Mouse (Mus musculus): Measurements from ENCODE around the gene Csad. TPM values are rescaled to one million over a fixed set of nuclear protein-coding genes. Genes with fewer than 3 reads are reported as not detected.

Gene Csad
- polyA plus RNA-seq, 1 experiment = 60.4 TPM

DNA sequence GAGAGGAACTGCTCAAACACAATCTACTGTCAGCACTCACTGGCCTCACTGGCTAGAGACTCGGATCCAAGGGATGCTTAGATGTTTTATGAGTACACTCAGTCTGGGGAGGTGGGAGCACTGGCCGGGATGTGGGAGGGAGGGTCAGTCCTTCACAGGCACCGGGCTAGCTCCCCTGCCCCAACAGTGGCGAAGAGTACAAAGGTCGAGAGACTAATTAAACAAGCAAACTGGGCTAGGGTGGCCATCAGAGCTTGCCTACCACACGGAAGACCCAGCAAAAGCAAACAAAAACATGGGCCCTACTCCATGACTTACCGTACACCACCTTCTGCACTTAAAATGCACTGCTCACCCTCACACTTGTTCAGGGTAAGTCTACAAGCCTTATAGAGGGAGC is 12.8 kb downstream of the Csad start:
- Histone ChIP-seq H3K4me1 (ENCODE audit: control insufficient read depth, insufficient read depth, low read length) (peaks cover 37% of the 10 kb centered on the region), H3K27ac (ENCODE audit: insufficient read depth, low read depth, low read length) (no peak overlapping the region), H3K4me3 (ENCODE audit: insufficient read depth, low read length) (no peak overlapping the region)
- TF ChIP-seq POLR2A (IDR thresholded peaks at IDR 0.05; ENCODE audit: borderline replicate concordance, low read depth, low read length) = no peak
- TF ChIP-seq CTCF (IDR thresholded peaks at IDR 0.05; ENCODE audit: low read depth, low read length) = no peak

GRCm38 (mm10) chr15:102188883-102189282 is 15.6 kb downstream of the Csad start:
- H3K4me3 ChIP-seq (ENCODE audit: insufficient read depth, low read length) = no peak overlapping the region
- no peak overlapping the region for H3K27ac ChIP-seq (ENCODE audit: insufficient read depth, low read depth, low read length)
- peaks cover 21% of the 10 kb centered on the region for H3K4me1 ChIP-seq (ENCODE audit: control insufficient read depth, insufficient read depth, low read length)
- TF ChIP-seq CTCF (IDR thresholded peaks at IDR 0.05; ENCODE audit: low read depth, low read length) = no peak
- no peak for TF ChIP-seq POLR2A (IDR thresholded peaks at IDR 0.05; ENCODE audit: borderline replicate concordance, low read depth, low read length)

GRCm38 (mm10) chr15:102188096-102188495 is 16.4 kb downstream of the Csad start:
- TF ChIP-seq POLR2A (IDR thresholded peaks at IDR 0.05; ENCODE audit: borderline replicate concordance, low read depth, low read length) = no peak
- no peak for TF ChIP-seq CTCF (IDR thresholded peaks at IDR 0.05; ENCODE audit: low read depth, low read length)
- Histone ChIP-seq H3K4me3 (ENCODE audit: insufficient read depth, low read length) (no peak overlapping the region), H3K4me1 (ENCODE audit: control insufficient read depth, insufficient read depth, low read length) (peaks cover 16% of the 10 kb centered on the region), H3K27ac (ENCODE audit: insufficient read depth, low read depth, low read length) (no peak overlapping the region)

GRCm38 (mm10) chr15:102186239-102186638 is 18.3 kb downstream of the Csad start:
- H3K27ac ChIP-seq (ENCODE audit: insufficient read depth, low read depth, low read length) = no peak overlapping the region
- TF ChIP-seq CTCF (IDR thresholded peaks at IDR 0.05; ENCODE audit: low read depth, low read length) = no peak
- no peak for TF ChIP-seq POLR2A (IDR thresholded peaks at IDR 0.05; ENCODE audit: borderline replicate concordance, low read depth, low read length)
- peaks cover 2% of the 10 kb centered on the region for H3K4me1 ChIP-seq (ENCODE audit: control insufficient read depth, insufficient read depth, low read length)
- H3K4me3 ChIP-seq (ENCODE audit: insufficient read depth, low read length) = no peak overlapping the region

GRCm38 (mm10) chr15:102183076-102183475 is 21.4 kb downstream of the Csad start:
- TF ChIP-seq POLR2A (IDR thresholded peaks at IDR 0.05; ENCODE audit: borderline replicate concordance, low read depth, low read length) (no peak), CTCF (IDR thresholded peaks at IDR 0.05; ENCODE audit: low read depth, low read length) (no peak)
- no peak overlapping the region for H3K4me3 ChIP-seq (ENCODE audit: insufficient read depth, low read length)
- H3K4me1 ChIP-seq (ENCODE audit: control insufficient read depth, insufficient read depth, low read length) = no peaks in the 10 kb centered on the region
- no peak overlapping the region for H3K27ac ChIP-seq (ENCODE audit: insufficient read depth, low read depth, low read length)

DNA sequence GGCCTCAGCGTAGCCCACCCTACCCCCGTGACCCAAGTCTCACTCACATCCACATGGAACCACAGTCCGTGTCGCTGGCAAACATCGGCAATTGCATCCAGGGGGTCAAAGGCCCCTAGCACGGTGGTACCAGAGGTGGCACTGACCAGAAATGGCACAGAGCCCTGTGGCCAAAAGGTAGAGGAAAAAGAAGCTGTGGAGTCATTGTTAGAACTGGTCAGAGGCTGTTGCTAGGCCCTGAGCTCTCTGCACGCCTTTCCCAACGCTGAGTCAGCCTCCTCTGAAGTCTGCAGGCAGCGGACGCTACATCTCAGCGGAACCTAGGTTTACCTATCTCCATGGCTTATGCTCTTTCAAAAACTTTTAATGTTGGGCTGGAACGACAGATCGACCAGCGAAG is 24.6 kb downstream of the Csad start:
- Histone ChIP-seq H3K4me3 (ENCODE audit: insufficient read depth, low read length) (no peak overlapping the region), H3K27ac (ENCODE audit: insufficient read depth, low read depth, low read length) (no peak overlapping the region), H3K4me1 (ENCODE audit: control insufficient read depth, insufficient read depth, low read length) (no peaks in the 10 kb centered on the region)
- TF ChIP-seq CTCF (IDR thresholded peaks at IDR 0.05; ENCODE audit: low read depth, low read length) (no peak), POLR2A (IDR thresholded peaks at IDR 0.05; ENCODE audit: borderline replicate concordance, low read depth, low read length) (no peak)

DNA sequence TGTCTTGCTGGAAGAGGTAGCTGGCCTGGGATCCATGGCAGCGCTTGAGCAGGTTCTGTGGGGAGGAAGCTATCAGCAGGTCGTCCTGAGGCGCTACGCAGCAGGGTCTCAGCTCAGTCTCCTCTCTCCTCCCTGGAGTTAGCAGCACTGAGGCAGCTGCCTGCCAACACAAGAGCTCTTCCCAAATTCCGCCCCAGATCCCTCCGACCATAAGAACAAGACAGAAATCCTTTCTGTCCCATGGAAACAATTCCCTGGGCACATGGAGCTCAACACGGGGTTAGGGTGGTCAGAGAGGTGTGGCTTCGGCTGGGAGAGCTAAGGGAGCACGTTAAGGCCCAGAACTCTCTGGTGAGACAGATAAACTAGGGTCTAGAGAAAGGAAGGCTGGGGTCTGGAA is 25.4 kb downstream of the Csad start:
- TF ChIP-seq CTCF (IDR thresholded peaks at IDR 0.05; ENCODE audit: low read depth, low read length) (no peak), POLR2A (IDR thresholded peaks at IDR 0.05; ENCODE audit: borderline replicate concordance, low read depth, low read length) (no peak)
- no peak overlapping the region for H3K27ac ChIP-seq (ENCODE audit: insufficient read depth, low read depth, low read length)
- H3K4me3 ChIP-seq (ENCODE audit: insufficient read depth, low read length) = no peak overlapping the region
- H3K4me1 ChIP-seq (ENCODE audit: control insufficient read depth, insufficient read depth, low read length) = no peaks in the 10 kb centered on the region

GRCm38 (mm10) chr15:102178279-102178678 is 26.2 kb downstream of the Csad start:
- no peaks in the 10 kb centered on the region for H3K4me1 ChIP-seq (ENCODE audit: control insufficient read depth, insufficient read depth, low read length)
- peak; percentile 96 for TF ChIP-seq CTCF (IDR thresholded peaks at IDR 0.05; ENCODE audit: low read depth, low read length)
- no peak for TF ChIP-seq POLR2A (IDR thresholded peaks at IDR 0.05; ENCODE audit: borderline replicate concordance, low read depth, low read length)
- no peak overlapping the region for H3K4me3 ChIP-seq (ENCODE audit: insufficient read depth, low read length)
- H3K27ac ChIP-seq (ENCODE audit: insufficient read depth, low read depth, low read length) = no peak overlapping the region

- H3K27ac ChIP-seq (ENCODE audit: insufficient read depth, low read depth, low read length) = no peak overlapping the region
- no peak overlapping the region for H3K4me3 ChIP-seq (ENCODE audit: insufficient read depth, low read length)
- no peaks in the 10 kb centered on the region for H3K4me1 ChIP-seq (ENCODE audit: control insufficient read depth, insufficient read depth, low read length)
- TF ChIP-seq CTCF (IDR thresholded peaks at IDR 0.05; ENCODE audit: low read depth, low read length) (no peak), POLR2A (IDR thresholded peaks at IDR 0.05; ENCODE audit: borderline replicate concordance, low read depth, low read length) (no peak)
Measured at GRCm38 (mm10) chr15:102177417-102177816, 27.1 kb downstream of the Csad start.

GRCm38 (mm10) chr15:102176571-102177316 is 27.8 kb downstream of the Csad start:
- no peaks in the 10 kb centered on the region for H3K4me1 ChIP-seq (ENCODE audit: control insufficient read depth, insufficient read depth, low read length)
- no peak overlapping the region for H3K27ac ChIP-seq (ENCODE audit: insufficient read depth, low read depth, low read length)
- no peak for TF ChIP-seq POLR2A (IDR thresholded peaks at IDR 0.05; ENCODE audit: borderline replicate concordance, low read depth, low read length)
- TF ChIP-seq CTCF (IDR thresholded peaks at IDR 0.05; ENCODE audit: low read depth, low read length) = no peak
- no peak overlapping the region for H3K4me3 ChIP-seq (ENCODE audit: insufficient read depth, low read length)

Data from bone marrow macrophage, adult 2 months (primary cell).